Mouse (Mus musculus) forebrain, embryonic 13.5 days (tissue): ENCODE measurements around the gene Cideb. TPM values are rescaled to one million over a fixed set of nuclear protein-coding genes. Genes with fewer than 3 reads are reported as not detected.

Experiments
- polyA plus RNA-seq: library from polyadenylated mRNA; unstranded; fragments of >200 nt; fragmentation: Nextera tagmentation; extraction: Ambion mirVana; gene quantifications from 2 replicates; pipeline ENCODE4 v1.2.1, GENCODE M21; 2015

The Cideb gene
- polyA plus RNA-seq, 1 experiment from 2014 or later, result 0.23 TPM

Other genes starting within 250 kb of the Cideb start
- gene Cpne6, start 248.0 kb downstream of the Cideb start, polyA plus RNA-seq, result 1.5 and 2.0 TPM in 2 replicates
- not detected in 2 replicates for gene Nrl, start 233.5 kb downstream of the Cideb start, polyA plus RNA-seq
- 17.9 and 18.1 TPM in 2 replicates for gene Pck2, start 218.2 kb downstream of the Cideb start, polyA plus RNA-seq
- 108 and 115 TPM in 2 replicates for gene Dcaf11, start 198.5 kb downstream of the Cideb start, polyA plus RNA-seq
- 0.63 TPM in 1 of 2 replicates, not detected in the other for gene A730061H03Rik, start 198.1 kb downstream of the Cideb start, polyA plus RNA-seq
- gene Fitm1, start 182.8 kb downstream of the Cideb start, polyA plus RNA-seq, result not detected in 2 replicates
- 154 and 156 TPM in 2 replicates for gene Psme1, start 180.3 kb downstream of the Cideb start, polyA plus RNA-seq
- 8.2 and 8.8 TPM in 2 replicates for gene Emc9, start 173.2 kb downstream of the Cideb start, polyA plus RNA-seq
- 200 and 206 TPM in 2 replicates for gene Psme2, start 167.3 kb downstream of the Cideb start, polyA plus RNA-seq
- gene Rnf31, start 166.8 kb downstream of the Cideb start, polyA plus RNA-seq, result 13.3 and 22.0 TPM in 2 replicates
- 6.9 and 7.2 TPM in 2 replicates for gene Irf9, start 154.9 kb downstream of the Cideb start, polyA plus RNA-seq
- gene Rec8, start 140.4 kb downstream of the Cideb start, polyA plus RNA-seq, result 7.9 and 9.3 TPM in 2 replicates
- 65.5 and 76.0 TPM in 2 replicates for gene Ipo4, start 122.5 kb downstream of the Cideb start, polyA plus RNA-seq
- 1.1 and 1.5 TPM in 2 replicates for gene Gm49378, start 120.6 kb downstream of the Cideb start, polyA plus RNA-seq
- 64.3 and 71.3 TPM in 2 replicates for gene Tm9sf1, start 114.7 kb downstream of the Cideb start, polyA plus RNA-seq
- gene Tssk4, start 108.3 kb downstream of the Cideb start, polyA plus RNA-seq, result 0.57 and 0.67 TPM in 2 replicates
- 66.3 and 70.1 TPM in 2 replicates for gene Mdp1, start 98.0 kb downstream of the Cideb start, polyA plus RNA-seq
- gene Gmpr2, start 86.5 kb downstream of the Cideb start, polyA plus RNA-seq, result 57.5 and 60.4 TPM in 2 replicates
- 665 and 692 TPM in 2 replicates for gene Nedd8, start 86.3 kb downstream of the Cideb start, polyA plus RNA-seq
- gene Tinf2, start 76.6 kb downstream of the Cideb start, polyA plus RNA-seq, result 45.1 and 51.6 TPM in 2 replicates
- gene Tgm1, start 44.5 kb downstream of the Cideb start, polyA plus RNA-seq, result 0.13 and 0.21 TPM in 2 replicates
- gene Rabggta, start 36.2 kb downstream of the Cideb start, polyA plus RNA-seq, result 33.5 and 37.8 TPM in 2 replicates
- 77.1 and 78.8 TPM in 2 replicates for gene Dhrs1, start 12.8 kb downstream of the Cideb start, polyA plus RNA-seq
- gene Nop9, start 12.8 kb downstream of the Cideb start, polyA plus RNA-seq, result 44.4 and 46.4 TPM in 2 replicates
- 0.18 and 0.29 TPM in 2 replicates for gene Ltb4r2, start 3.0 kb upstream of the Cideb start, polyA plus RNA-seq
- 0.45 TPM in 1 of 2 replicates, not detected in the other for gene Ltb4r1, start 7.5 kb upstream of the Cideb start, polyA plus RNA-seq
- 3.6 and 5.4 TPM in 2 replicates for gene Adcy4, start 25.6 kb upstream of the Cideb start, polyA plus RNA-seq
- 2.1 and 2.4 TPM in 2 replicates for gene Ripk3, start 30.4 kb upstream of the Cideb start, polyA plus RNA-seq
- gene Nfatc4, start 64.7 kb upstream of the Cideb start, polyA plus RNA-seq, result 17.0 and 18.9 TPM in 2 replicates
- 9.3 and 12.4 TPM in 2 replicates for gene Nynrin, start 95.6 kb upstream of the Cideb start, polyA plus RNA-seq
- 0.08 and 0.18 TPM in 2 replicates for gene Cbln3, start 125.9 kb upstream of the Cideb start, polyA plus RNA-seq
- 9.6 and 10.8 TPM in 2 replicates for gene Khnyn, start 126.5 kb upstream of the Cideb start, polyA plus RNA-seq
- 71.0 and 72.3 TPM in 2 replicates for gene Sdr39u1, start 141.8 kb upstream of the Cideb start, polyA plus RNA-seq
- gene Cma1, start 186.2 kb upstream of the Cideb start, polyA plus RNA-seq, result not detected in 2 replicates
- gene Cma2, start 192.5 kb upstream of the Cideb start, polyA plus RNA-seq, result not detected in 2 replicates